In the genomic region with DNA sequence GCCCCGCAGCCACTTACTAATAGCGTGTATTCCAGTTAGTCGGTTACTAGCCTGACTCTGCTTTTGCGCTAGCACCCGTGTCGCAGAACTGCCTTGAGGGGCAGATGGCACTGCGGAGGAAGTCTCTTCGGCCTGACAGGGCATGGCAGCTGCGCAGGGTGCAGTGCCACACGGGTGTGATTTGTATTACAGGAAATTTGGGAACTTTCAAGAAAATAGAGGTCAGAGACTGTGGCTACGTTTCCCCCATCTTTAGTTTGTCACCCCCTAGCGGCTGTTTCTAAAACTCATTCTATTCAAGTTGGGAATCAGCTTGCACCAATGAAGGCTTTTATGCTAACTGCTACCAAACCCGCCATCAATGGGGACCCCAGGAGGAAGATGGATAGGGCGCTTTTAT, we compare ENCODE assay signal across 8 mouse cellular contexts. TPM values are rescaled to one million over a fixed set of nuclear protein-coding genes. Genes with fewer than 3 reads are reported as not detected.
DNase-seq lines count a peak whose midpoint lies in the region; ATAC-seq and TF ChIP-seq lines count a peak whose summit lies in the region.

No protein-coding gene starts in this region.

- peak overlapping the region; percentile 22; the same call in 1 of the 2 replicates for H3K4me3 ChIP-seq in heart, postnatal 0 days (ENCODE audit: low read depth, low read length)

- H3K4me2 ChIP-seq in heart, postnatal 0 days (ENCODE audit: low read depth, low read length), result peak overlapping the region; percentile 52

- no peaks in the 10 kb centered on the region for H3K4me1 ChIP-seq in heart, postnatal 0 days (ENCODE audit: control insufficient read depth, insufficient read depth)

- no peak overlapping the region for H3K9ac ChIP-seq in heart, postnatal 0 days (replicated peaks; ENCODE audit: low read depth, low read length)

- intact Hi-C loops in heart, postnatal 25 days (cut with DNase I), result loop anchor here (2.0 to 5.0 kb wide), 3 partner anchors 74 to 176 kb away; no protein-coding TSS in a partner anchor

- TF ChIP-seq EP300 in heart, postnatal 0 days (IDR thresholded peaks at IDR 0.05; ENCODE audit: low read depth), result no peak

- no peak overlapping the region for H3K27ac ChIP-seq in heart, postnatal 0 days (ENCODE audit: low read depth)

- WGBS in heart, postnatal 0 days, result 22% methylated on average over 14 of the region's 14 CpGs

- peak; percentile 91 for DNase-seq in heart, adult 11 months
- DNase-seq in heart, postnatal 25 days (ENCODE audit: low spot score), result no peak
- DNase-seq in ES-CJ7 (ENCODE audit: low read depth, low spot score), result peak; percentile 61
- peak; percentile 82 for DNase-seq in embryo, embryonic 11 days
- peak; percentile 49 for DNase-seq in heart, postnatal 0 days (ENCODE audit: low spot score)
- peak; percentile 58 to 69 for DNase-seq in kidney, postnatal 36 days
- DNase-seq in testis, postnatal 10 days (ENCODE audit: low spot score), result peak; percentile 57

- no peaks in the 10 kb centered on the region for H3K27me3 ChIP-seq in heart, postnatal 0 days (ENCODE audit: control insufficient read depth, insufficient read depth, low read length)

- no peak for ATAC-seq in heart, postnatal 0 days (ENCODE audit: insufficient read depth, low read depth)
- peak; percentile 69 for ATAC-seq in megakaryocyte, adult 5-6 weeks (ENCODE audit: poor library complexity, severe bottlenecking)

- TF ChIP-seq CTCF in heart, postnatal 0 days (IDR thresholded peaks at IDR 0.05; ENCODE audit: low read depth), result peak; percentile 55

- H3K36me3 ChIP-seq in heart, postnatal 0 days (replicated peaks; ENCODE audit: control insufficient read depth, insufficient read depth, low read length), result no peaks in the 10 kb centered on the region

- H3K9me3 ChIP-seq in heart, postnatal 0 days (replicated peaks; ENCODE audit: control insufficient read depth, low read length), result no peaks in the 10 kb centered on the region

RNA-seq across cellular contexts. Expression of gene Prr5l, which starts 11.6 kb away (rescaled TPM):
- total RNA-seq in heart, postnatal 25 days (2021), result 1 to 10 TPM in 1 of 2 experiments, under 1 TPM in 1; 0.64 to 2.5 TPM
- total RNA-seq in heart, postnatal 0 days (2014; rRNA removed; ENCODE audit: low replicate concordance), result 3.7 and 16.1 TPM in 2 replicates
- polyA plus RNA-seq in heart, postnatal 0 days (2015; fragmentation: Nextera tagmentation; extraction: Ambion mirVana), result 2.9 and 3.7 TPM in 2 replicates
- total RNA-seq in megakaryocyte, adult 5-6 weeks (2015), result 2.0 and 5.2 TPM in 2 replicates
- 4.1 TPM in 2 replicates for total RNA-seq in megakaryocyte, adult 5-6 weeks (2017)

RNA-seq across cellular contexts. Expression of gene Commd9, which starts 14.9 kb away (rescaled TPM):
- 10 to 100 TPM; 26.9 to 29.3 TPM for total RNA-seq in heart, postnatal 25 days (2021)
- total RNA-seq in heart, postnatal 0 days (2014; rRNA removed; ENCODE audit: low replicate concordance), result 29.8 and 44.6 TPM in 2 replicates
- 46.3 and 52.3 TPM in 2 replicates for polyA plus RNA-seq in heart, postnatal 0 days (2015; fragmentation: Nextera tagmentation; extraction: Ambion mirVana)
- total RNA-seq in megakaryocyte, adult 5-6 weeks (2015), result 7.9 and 9.0 TPM in 2 replicates
- 49.2 and 68.2 TPM in 2 replicates for total RNA-seq in megakaryocyte, adult 5-6 weeks (2017)
